8 mouse cellular contexts compared by ENCODE assay signal in genomic region chr13:62684608-62685286, GRCm38 (mm10).
DNase-seq lines count a peak whose midpoint lies in the region; ATAC-seq lines count a peak whose summit lies in the region.
"Not testable (repeated sequence)": the region's sequence is repeated elsewhere in the genome, so short reads cannot be mapped to it uniquely, and the experiment has no call there.

No protein-coding gene starts in this region.

- 2% methylated on average over 18 of the region's 20 CpGs for WGBS in hindbrain, embryonic 15.5 days

- peak; percentile 100 for ATAC-seq in common myeloid progenitor, adult 5-6 weeks (replicated peaks; ENCODE audit: low read depth, poor library complexity, severe bottlenecking)
- peak; percentile 100 for ATAC-seq in hindbrain, embryonic 15.5 days (ENCODE audit: low FRiP score, low read depth)

- H3K9ac ChIP-seq in hindbrain, embryonic 15.5 days, result peak overlapping the region; percentile 60

- not testable (repeated sequence) for H3K9me3 ChIP-seq in hindbrain, embryonic 15.5 days

- H3K36me3 ChIP-seq in hindbrain, embryonic 15.5 days, result not testable (repeated sequence)

- peak overlapping the region; percentile 54 for H3K4me3 ChIP-seq in hindbrain, embryonic 15.5 days

- not testable (repeated sequence) for H3K4me1 ChIP-seq in hindbrain, embryonic 15.5 days (replicated peaks)

- peak overlapping the region; percentile 76 for H3K27ac ChIP-seq in hindbrain, embryonic 15.5 days (replicated peaks)

- peak; percentile 47 for DNase-seq in T-cell, adult 2 months (ENCODE audit: low spot score)
- peak; percentile 21 for DNase-seq in gastrocnemius, adult 18-20 months (ENCODE audit: low spot score)
- peak; percentile 8 to 17 for DNase-seq in layer of hippocampus, postnatal 25 days (ENCODE audit: extremely low spot score in 1 of 2, low spot score in 1 of 2)
- peak; percentile 39 for DNase-seq in lung, postnatal 10 days
- peak; percentile 6 for DNase-seq in ovary, postnatal 10 days (ENCODE audit: low spot score)
- peak; percentile 36 for DNase-seq in thymus, postnatal 14 days

- H3K4me2 ChIP-seq in hindbrain, embryonic 15.5 days, result peak overlapping the region; percentile 58

- H3K27me3 ChIP-seq in hindbrain, embryonic 15.5 days, result not testable (repeated sequence)

Comparison
In these comparisons a context has a peak if more than half of its experiments do, and no peak if none do; other contexts are left out.
1. Peak in every context shown above with its lines: DNase-seq, ATAC-seq, H3K4me3 ChIP-seq and H3K27ac ChIP-seq.